Mouse (Mus musculus) heart, embryonic 12.5 days (tissue): Measurements from ENCODE around the gene Tex19.2. TPM values are rescaled to one million over a fixed set of nuclear protein-coding genes. Genes with fewer than 3 reads are reported as not detected.

Experiments used
- ATAC-seq: fragments of 200-750 bp; cut with Nextera tagmentation; 2 replicates; pipeline ENCODE4 v1.8.0; 2017; ENCODE audit warnings: moderate TSS enrichment, moderate library complexity; ENCODE audit not compliant: insufficient number of reproducible peaks, low FRiP score
- H3K27ac ChIP-seq: fragments of 300-500 bp; sonication (generic); 2 replicates; pipeline ENCODE4 v1.5.1; 2016; ENCODE audit warnings: mild to moderate bottlenecking, moderate library complexity; ENCODE audit not compliant: poor library complexity, severe bottlenecking
- H3K27me3 ChIP-seq: fragments of 300-500 bp; sonication (generic); replicated peaks from 2 replicates; pipeline ENCODE4 v1.6.1; 2016; ENCODE audit warnings: mild to moderate bottlenecking, moderate library complexity
- H3K36me3 ChIP-seq: fragments of 300-500 bp; sonication (generic); 2 replicates; pipeline ENCODE4 v1.6.1; 2016; ENCODE audit warnings: mild to moderate bottlenecking, moderate library complexity
- H3K4me1 ChIP-seq: fragments of 300-500 bp; sonication (generic); replicated peaks from 2 replicates; pipeline ENCODE4 v1.6.1; 2016; ENCODE audit warnings: mild to moderate bottlenecking
- H3K4me2 ChIP-seq: fragments of 300-500 bp; sonication (generic); 2 replicates; pipeline ENCODE4 v1.6.1; 2016; ENCODE audit warnings: mild to moderate bottlenecking, moderate library complexity
- H3K4me3 ChIP-seq: fragments of 300-500 bp; sonication (generic); 2 replicates; pipeline ENCODE4 v1.5.1; 2016; ENCODE audit warnings: mild to moderate bottlenecking
- H3K9ac ChIP-seq: fragments of 300-500 bp; sonication (generic); 2 replicates; pipeline ENCODE4 v1.6.1; 2016; ENCODE audit warnings: mild to moderate bottlenecking, moderate library complexity
- H3K9me3 ChIP-seq: fragments of 300-500 bp; sonication (generic); replicated peaks from 2 replicates; pipeline ENCODE4 v1.6.1; 2016; ENCODE audit warnings: mild to moderate bottlenecking, moderate library complexity
- WGBS: fragments of 180-500 bp; shearing (Covaris S2); methylation state at CpG from one replicate; pipeline ENCODE4 v1.1.7; 2016; 5-methylcytosine and 5-hydroxymethylcytosine counted together
- polyA plus RNA-seq: library from polyadenylated mRNA; unstranded; fragments of >200 nt; fragmentation: Nextera tagmentation; extraction: Ambion mirVana; gene quantifications from 2 replicates; pipeline ENCODE4 v1.2.1, GENCODE M21; 2016

Tex19.2 gene
- not detected in 2 replicates for polyA plus RNA-seq

GRCm38 (mm10) chr11:121118577-121118976, at the start of gene Tex19.2:
TSS of gene Tex19.2 (minus strand) at chr11:121118677.
- Histone ChIP-seq H3K9me3 (0 out of 2 replicates have a peak, but pooled peaks cover 3% of the 10 kb centered on the region), H3K4me1 (peaks cover 16% of the 10 kb centered on the region), H3K4me3 (no peak within 1 kb of the TSS), H3K27ac (no peak within 1 kb of the TSS), H3K4me2 (no peak within 1 kb of the TSS), H3K9ac (no peak within 1 kb of the TSS), H3K36me3 (no peaks in the 10 kb centered on the region), H3K27me3 (peaks cover 24% of the 10 kb centered on the region)
- ATAC-seq = no peak
- 75% methylated on average over 3 of the region's 3 CpGs for WGBS

GRCm38 (mm10) chr11:121163751-121164150, 45.3 kb upstream of the Tex19.2 start:
- Histone ChIP-seq H3K4me2 (no peak overlapping the region), H3K27me3 (peaks cover 8% of the 10 kb centered on the region), H3K27ac (no peak overlapping the region), H3K4me1 (no peaks in the 10 kb centered on the region), H3K4me3 (no peak overlapping the region), H3K36me3 (no peaks in the 10 kb centered on the region), H3K9me3 (no peaks in the 10 kb centered on the region), H3K9ac (no peak overlapping the region)
- ATAC-seq = no peak
- WGBS = 76% methylated on average over 4 of the region's 4 CpGs

DNA sequence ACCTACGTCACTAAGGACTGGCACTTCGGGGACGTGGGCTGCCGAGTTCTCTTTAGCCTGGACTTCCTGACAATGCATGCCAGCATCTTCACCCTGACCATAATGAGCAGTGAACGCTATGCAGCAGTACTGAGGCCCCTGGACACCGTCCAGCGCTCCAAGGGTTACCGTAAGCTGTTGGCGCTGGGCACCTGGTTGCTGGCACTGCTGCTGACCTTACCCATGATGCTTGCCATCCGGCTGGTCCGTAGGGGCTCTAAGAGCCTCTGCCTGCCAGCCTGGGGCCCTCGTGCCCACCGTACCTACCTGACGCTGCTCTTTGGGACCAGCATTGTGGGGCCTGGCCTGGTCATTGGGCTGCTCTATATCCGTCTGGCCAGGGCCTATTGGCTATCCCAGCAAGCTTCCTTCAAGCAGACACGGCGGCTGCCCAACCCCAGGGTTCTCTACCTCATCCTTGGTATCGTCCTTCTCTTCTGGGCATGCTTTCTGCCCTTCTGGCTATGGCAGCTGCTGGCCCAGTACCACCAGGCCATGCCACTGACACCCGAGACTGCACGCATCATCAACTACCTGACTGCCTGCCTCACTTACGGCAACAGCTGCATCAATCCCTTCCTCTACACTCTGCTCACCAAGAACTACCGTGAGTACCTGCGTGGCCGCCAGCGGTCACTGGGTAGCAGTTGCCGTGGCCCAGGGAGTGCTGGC, 42.3 kb upstream of the Tex19.2 start:
- no peak overlapping the region for H3K27ac ChIP-seq
- ATAC-seq = no peak
- H3K9me3 ChIP-seq = no peaks in the 10 kb centered on the region
- no peak overlapping the region for H3K9ac ChIP-seq
- H3K27me3 ChIP-seq = peaks cover 33% of the 10 kb centered on the region
- no peaks in the 10 kb centered on the region for H3K36me3 ChIP-seq
- no peak overlapping the region for H3K4me2 ChIP-seq
- H3K4me3 ChIP-seq = no peak overlapping the region
- H3K4me1 ChIP-seq = peaks cover 9% of the 10 kb centered on the region; the same call in 1 of the 2 replicates
- 91% methylated on average over 26 of the region's 26 CpGs for WGBS

DNA sequence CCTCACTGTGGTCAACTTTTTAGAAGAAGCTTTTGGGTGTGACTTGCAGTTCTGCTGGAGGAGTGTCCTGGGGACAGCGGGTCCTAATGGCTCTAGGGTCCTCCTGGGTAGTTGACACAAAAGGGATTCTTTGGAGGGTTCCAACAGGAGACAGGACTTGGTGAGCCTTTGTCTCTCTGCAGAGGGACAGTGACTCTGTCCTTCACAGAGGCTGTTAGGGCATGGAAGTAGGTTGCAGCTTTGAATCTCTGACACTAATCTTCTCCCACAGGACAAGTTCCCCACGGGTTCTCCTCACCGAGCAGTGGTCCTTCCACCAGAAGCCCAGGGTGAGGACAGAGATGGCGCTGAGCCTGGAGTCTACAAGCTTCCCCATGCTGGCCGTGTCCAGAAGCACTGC, 41.5 kb upstream of the Tex19.2 start, which contains the start of gene Uts2r:
Uts2r (plus strand) TSS at position 301 of the 400 bp plus-strand sequence.
- ATAC-seq = no peak
- Histone ChIP-seq H3K36me3 (no peaks in the 10 kb centered on the region), H3K4me3 (no peak within 1 kb of the TSS), H3K27ac (no peak within 1 kb of the TSS), H3K9ac (no peak within 1 kb of the TSS), H3K4me2 (no peak within 1 kb of the TSS), H3K4me1 (peaks cover 9% of the 10 kb centered on the region; the same call in 1 of the 2 replicates), H3K9me3 (no peaks in the 10 kb centered on the region), H3K27me3 (peaks cover 41% of the 10 kb centered on the region)
- 75% methylated on average over 5 of the region's 5 CpGs for WGBS

DNA sequence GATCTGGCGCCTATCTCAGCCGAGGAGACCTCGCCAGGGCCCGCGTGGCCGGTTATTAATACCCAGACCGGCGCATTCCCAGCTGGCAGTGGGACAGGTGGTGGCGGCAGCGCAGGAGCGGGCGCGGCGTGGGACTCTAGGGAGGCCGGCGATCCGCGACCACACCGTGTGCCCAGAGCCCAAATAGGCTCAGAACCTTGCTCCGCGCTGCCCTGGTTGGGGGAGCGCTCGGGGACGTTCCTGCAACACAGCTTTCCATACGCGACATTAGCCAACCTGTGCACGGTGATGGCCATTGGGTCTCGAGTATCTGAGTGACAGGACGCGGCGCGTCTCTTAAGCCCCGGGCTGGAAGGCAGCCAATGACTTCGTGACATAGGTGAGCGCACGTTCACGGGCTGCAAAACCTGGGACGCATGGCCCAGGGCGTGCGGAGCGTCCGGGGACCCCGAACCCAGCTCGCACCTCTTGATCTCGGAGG, 38.0 kb upstream of the Tex19.2 start:
- WGBS = under 1% methylated on average over 45 of the region's 45 CpGs
- peak overlapping the region; percentile 39 for H3K4me3 ChIP-seq
- no peaks in the 10 kb centered on the region for H3K9me3 ChIP-seq
- H3K27ac ChIP-seq = no peak overlapping the region
- peaks cover 62% of the 10 kb centered on the region for H3K27me3 ChIP-seq
- peak overlapping the region; percentile 74 for H3K4me2 ChIP-seq
- no peaks in the 10 kb centered on the region for H3K36me3 ChIP-seq
- peaks cover 9% of the 10 kb centered on the region; the same call in 1 of the 2 replicates for H3K4me1 ChIP-seq
- ATAC-seq = no peak
- H3K9ac ChIP-seq = peak overlapping the region; percentile 44; the same call in 1 of the 2 replicates

DNA sequence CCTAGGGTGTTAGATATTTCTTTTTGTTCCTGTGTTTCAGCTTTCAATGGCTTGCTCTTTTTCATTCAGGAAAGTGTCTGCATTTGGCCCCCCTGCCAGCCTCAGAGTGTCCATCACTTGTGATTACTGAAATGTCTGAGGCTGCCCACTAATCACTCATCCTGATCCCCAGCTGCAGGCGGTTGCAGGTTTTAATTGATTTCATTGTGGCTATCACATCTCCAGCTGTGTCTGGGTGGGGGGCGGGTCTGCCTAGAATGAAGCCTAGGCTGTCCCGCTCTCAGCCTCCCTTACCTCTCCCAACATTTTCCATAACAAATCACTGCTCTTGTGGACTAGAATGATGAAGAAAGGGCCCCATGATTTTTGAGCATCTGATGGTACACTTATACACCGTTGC, 35.7 kb upstream of the Tex19.2 start:
- Histone ChIP-seq H3K4me3 (no peak overlapping the region), H3K36me3 (no peaks in the 10 kb centered on the region), H3K9me3 (no peaks in the 10 kb centered on the region), H3K4me1 (peaks cover 13% of the 10 kb centered on the region; the same call in 1 of the 2 replicates), H3K4me2 (no peak overlapping the region), H3K9ac (no peak overlapping the region), H3K27ac (no peak overlapping the region), H3K27me3 (peaks cover 54% of the 10 kb centered on the region)
- ATAC-seq = no peak
- 36% methylated on average over 4 of the region's 4 CpGs for WGBS

- no peaks in the 10 kb centered on the region for H3K36me3 ChIP-seq
- 0 out of 2 replicates have a peak, but pooled peaks cover 5% of the 10 kb centered on the region for H3K27me3 ChIP-seq
- 74% methylated on average over 3 of the region's 3 CpGs for WGBS
- H3K4me2 ChIP-seq = no peak overlapping the region
- no peak overlapping the region for H3K27ac ChIP-seq
- 0 out of 2 replicates have a peak, but pooled peaks cover 4% of the 10 kb centered on the region for H3K4me1 ChIP-seq
- no peaks in the 10 kb centered on the region for H3K9me3 ChIP-seq
- no peak overlapping the region for H3K4me3 ChIP-seq
- ATAC-seq = no peak
- no peak overlapping the region for H3K9ac ChIP-seq
Observed at GRCm38 (mm10) chr11:121148193-121148592, 29.7 kb upstream of the Tex19.2 start.

DNA sequence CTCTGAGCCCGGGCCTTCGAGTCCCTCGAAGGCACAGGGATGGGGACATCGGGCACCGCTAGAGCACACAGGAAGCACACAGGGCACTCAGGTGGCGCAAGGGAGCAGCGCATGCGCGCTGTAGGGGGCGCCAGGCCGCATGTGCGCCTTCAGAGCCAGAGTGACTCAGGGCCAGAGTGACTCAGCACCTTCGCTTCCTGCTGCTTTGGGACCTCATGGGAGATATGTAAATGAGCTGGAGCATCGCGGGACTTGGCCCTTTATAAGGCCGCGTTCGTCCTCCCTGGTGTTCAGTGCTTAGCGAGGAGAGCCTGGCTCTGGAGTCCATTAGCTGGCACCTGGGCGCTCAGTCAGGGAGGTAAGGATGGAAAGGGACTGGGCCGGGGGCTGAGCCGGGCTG, 27.4 kb upstream of the Tex19.2 start, which contains the start of gene Tex19.1:
Tex19.1 (plus strand) TSS at position 279 of the 400 bp plus-strand sequence.
- no peak within 1 kb of the TSS for H3K9ac ChIP-seq
- 84% methylated on average over 22 of the region's 22 CpGs for WGBS
- H3K9me3 ChIP-seq = no peaks in the 10 kb centered on the region
- H3K27ac ChIP-seq = no peak within 1 kb of the TSS
- no peak within 1 kb of the TSS for H3K4me3 ChIP-seq
- H3K4me1 ChIP-seq = 0 out of 2 replicates have a peak, but pooled peaks cover 4% of the 10 kb centered on the region
- ATAC-seq = no peak
- H3K27me3 ChIP-seq = no peaks in the 10 kb centered on the region
- H3K36me3 ChIP-seq = no peaks in the 10 kb centered on the region
- H3K4me2 ChIP-seq = no peak within 1 kb of the TSS

GRCm38 (mm10) chr11:121143325-121144015, 25.0 kb upstream of the Tex19.2 start:
- no peaks in the 10 kb centered on the region for H3K4me1 ChIP-seq
- no peak overlapping the region for H3K4me2 ChIP-seq
- H3K4me3 ChIP-seq = no peak overlapping the region
- no peaks in the 10 kb centered on the region for H3K36me3 ChIP-seq
- H3K27ac ChIP-seq = no peak overlapping the region
- no peak overlapping the region for H3K9ac ChIP-seq
- 75% methylated on average over 9 of the region's 9 CpGs for WGBS
- no peaks in the 10 kb centered on the region for H3K9me3 ChIP-seq
- no peak for ATAC-seq
- no peaks in the 10 kb centered on the region; the same call in 1 of the 2 replicates for H3K27me3 ChIP-seq

DNA sequence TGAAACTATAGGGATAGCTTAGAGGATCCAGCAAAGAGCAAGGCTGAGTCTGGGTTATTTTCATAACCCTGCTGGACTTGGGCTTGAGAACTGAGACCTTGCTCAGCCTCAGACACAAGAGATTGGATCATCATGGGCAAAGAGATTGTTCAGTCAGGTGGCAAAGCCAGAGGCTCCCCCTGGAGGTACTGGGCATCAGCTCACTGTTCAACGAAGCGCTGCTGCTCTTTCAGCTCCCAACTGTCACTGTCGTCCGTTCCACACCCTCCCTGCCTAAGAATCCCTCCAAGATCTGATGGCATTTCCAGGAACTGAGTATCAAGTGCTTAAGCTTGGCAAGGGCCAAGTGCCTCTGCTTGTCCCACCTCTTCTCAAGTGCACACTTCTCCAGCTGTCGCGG, 20.3 kb upstream of the Tex19.2 start:
- no peak for ATAC-seq
- no peak overlapping the region for H3K4me2 ChIP-seq
- H3K4me3 ChIP-seq = no peak overlapping the region
- 0 out of 2 replicates have a peak, but pooled peaks cover 4% of the 10 kb centered on the region for H3K4me1 ChIP-seq
- H3K27ac ChIP-seq = no peak overlapping the region
- H3K9me3 ChIP-seq = no peaks in the 10 kb centered on the region
- H3K36me3 ChIP-seq = no peaks in the 10 kb centered on the region
- 37% methylated on average over 6 of the region's 6 CpGs for WGBS
- peaks cover 9% of the 10 kb centered on the region for H3K27me3 ChIP-seq
- no peak overlapping the region for H3K9ac ChIP-seq

- 0 out of 2 replicates have a peak, but pooled peaks cover 4% of the 10 kb centered on the region for H3K4me1 ChIP-seq
- no peak overlapping the region for H3K4me2 ChIP-seq
- H3K9ac ChIP-seq = no peak overlapping the region
- H3K27me3 ChIP-seq = peaks cover 9% of the 10 kb centered on the region
- H3K9me3 ChIP-seq = no peaks in the 10 kb centered on the region
- WGBS = 85% methylated on average over 5 of the region's 5 CpGs
- ATAC-seq = no peak
- no peak overlapping the region for H3K27ac ChIP-seq
- H3K36me3 ChIP-seq = no peaks in the 10 kb centered on the region
- no peak overlapping the region for H3K4me3 ChIP-seq
Observed at GRCm38 (mm10) chr11:121137682-121138081, 19.2 kb upstream of the Tex19.2 start.
